28 mouse cellular contexts compared by ENCODE assay signal in genomic region chr1:195114414-195114813, GRCm38 (mm10). TPM values are rescaled to one million over a fixed set of nuclear protein-coding genes. Genes with fewer than 3 reads are reported as not detected.
DNase-seq lines count a peak whose midpoint lies in the region; ATAC-seq and TF ChIP-seq lines count a peak whose summit lies in the region.
"Had no signal": no experiment of that assay in that cellular context is flagged by ENCODE, and none has a peak within 500 bp of the region (broad histone marks: within the 10 kb centered on the region; RNA-seq: fewer than 3 reads in every experiment).

No protein-coding gene starts in this region.

- no peak for TF ChIP-seq CTCF in stomach, postnatal 0 days (IDR thresholded peaks at IDR 0.05; ENCODE audit: low read depth)

- no peak for DNase-seq in stomach, postnatal 0 days (ENCODE audit: low spot score)
- DNase-seq in liver, embryonic 13.5 days: peak; percentile 53
- no peak for DNase-seq in B cell, adult 2 months
- no peak for DNase-seq in thymus, postnatal 14 days
- DNase-seq: adrenal gland, postnatal 14 days; cerebellum, adult 11 months; cerebellum, adult 9-10 months; gastrocnemius, postnatal 25 days; heart, adult 18-20 months; heart, postnatal 36 days; kidney, adult 9 months; kidney, postnatal 10 days; layer of hippocampus, adult 9-11 months; midbrain, embryonic 14.5 days; right cerebral cortex, adult 18-20 months; spleen, adult 18-20 months; thymus, postnatal 25 days had no signal

- H3K4me2 ChIP-seq in stomach, embryonic 14.5 days (replicated peaks; ENCODE audit: low read depth, low read length): no peak overlapping the region
- no peak overlapping the region for H3K4me2 ChIP-seq in stomach, postnatal 0 days (replicated peaks; ENCODE audit: low read depth)
- H3K4me2 ChIP-seq in liver, embryonic 13.5 days: peak overlapping the region; percentile 38
- H3K4me2 ChIP-seq: embryonic facial prominence, embryonic 13.5 days; forebrain, embryonic 13.5 days; heart, embryonic 11.5 days; hindbrain, embryonic 12.5 days; limb, embryonic 15.5 days; lung, embryonic 15.5 days had no signal

- no peaks in the 10 kb centered on the region for H3K27me3 ChIP-seq in stomach, embryonic 14.5 days (ENCODE audit: control insufficient read depth, insufficient read depth, low read length)
- no peaks in the 10 kb centered on the region for H3K27me3 ChIP-seq in stomach, postnatal 0 days (ENCODE audit: control insufficient read depth, insufficient read depth, low read length)
- H3K27me3 ChIP-seq in liver, embryonic 13.5 days: no peaks in the 10 kb centered on the region
- H3K27me3 ChIP-seq: embryonic facial prominence, embryonic 13.5 days; forebrain, embryonic 13.5 days; hindbrain, embryonic 12.5 days; limb, embryonic 15.5 days; lung, embryonic 15.5 days had no signal

- H3K9me3 ChIP-seq in stomach, embryonic 14.5 days (ENCODE audit: control insufficient read depth, low read depth, low read length): no peaks in the 10 kb centered on the region
- H3K9me3 ChIP-seq in stomach, postnatal 0 days (ENCODE audit: control insufficient read depth, low read length): no peaks in the 10 kb centered on the region
- H3K9me3 ChIP-seq in liver, embryonic 13.5 days (replicated peaks): no peaks in the 10 kb centered on the region
- H3K9me3 ChIP-seq: embryonic facial prominence, embryonic 13.5 days; forebrain, embryonic 13.5 days; hindbrain, embryonic 12.5 days; limb, embryonic 10.5 days; limb, embryonic 15.5 days; lung, embryonic 15.5 days had no signal

- no peak overlapping the region for H3K4me3 ChIP-seq in stomach, embryonic 14.5 days (ENCODE audit: low read depth, low read length)
- H3K4me3 ChIP-seq in stomach, postnatal 0 days (ENCODE audit: low read depth, low read length): no peak overlapping the region
- no peak overlapping the region for H3K4me3 ChIP-seq in liver, embryonic 13.5 days (replicated peaks)
- H3K4me3 ChIP-seq: embryonic facial prominence, embryonic 13.5 days; forebrain, embryonic 13.5 days; hindbrain, embryonic 12.5 days; limb, embryonic 10.5 days; limb, embryonic 15.5 days; lung, embryonic 15.5 days had no signal

- peaks cover 25% of the 10 kb centered on the region for H3K36me3 ChIP-seq in stomach, embryonic 14.5 days (ENCODE audit: control insufficient read depth, insufficient read depth, low read length)
- no peaks in the 10 kb centered on the region; the same call in 1 of the 2 replicates for H3K36me3 ChIP-seq in stomach, postnatal 0 days (ENCODE audit: control insufficient read depth, insufficient read depth, low read length)
- peaks cover 68% of the 10 kb centered on the region for H3K36me3 ChIP-seq in liver, embryonic 13.5 days

- H3K9ac ChIP-seq in stomach, embryonic 14.5 days (replicated peaks; ENCODE audit: low read depth, low read length): no peak overlapping the region
- no peak overlapping the region for H3K9ac ChIP-seq in stomach, postnatal 0 days (ENCODE audit: low read length)
- H3K9ac ChIP-seq in liver, embryonic 13.5 days: no peak overlapping the region; the same call in 1 of the 2 replicates
- H3K9ac ChIP-seq: embryonic facial prominence, embryonic 13.5 days; forebrain, embryonic 13.5 days; hindbrain, embryonic 12.5 days; limb, embryonic 15.5 days; lung, embryonic 15.5 days had no signal

- H3K27ac ChIP-seq in stomach, embryonic 14.5 days (ENCODE audit: low read length): no peak overlapping the region
- no peak overlapping the region for H3K27ac ChIP-seq in stomach, postnatal 0 days (replicated peaks)
- H3K27ac ChIP-seq in liver, embryonic 13.5 days: peak overlapping the region; percentile 66
- H3K27ac ChIP-seq: embryonic facial prominence, embryonic 13.5 days; forebrain, embryonic 13.5 days; hindbrain, embryonic 12.5 days; hindbrain, postnatal 0 days; limb, embryonic 10.5 days; limb, embryonic 15.5 days; lung, embryonic 15.5 days had no signal

- no peaks in the 10 kb centered on the region for H3K4me1 ChIP-seq in stomach, embryonic 14.5 days (ENCODE audit: control insufficient read depth, insufficient read depth, low read length)
- H3K4me1 ChIP-seq in stomach, postnatal 0 days (replicated peaks; ENCODE audit: control insufficient read depth, insufficient read depth): no peaks in the 10 kb centered on the region
- H3K4me1 ChIP-seq in liver, embryonic 13.5 days (replicated peaks): peaks cover 28% of the 10 kb centered on the region
- H3K4me1 ChIP-seq: embryonic facial prominence, embryonic 13.5 days; forebrain, embryonic 13.5 days; hindbrain, embryonic 12.5 days; limb, embryonic 10.5 days; limb, embryonic 15.5 days; lung, embryonic 15.5 days had no signal

- no peak for TF ChIP-seq EP300 in stomach, postnatal 0 days (optimal IDR thresholded peaks at IDR 0.05)

- ATAC-seq in stomach, embryonic 14.5 days (ENCODE audit: insufficient number of reproducible peaks, insufficient read depth, low FRiP score, low read depth): peak; percentile 65; the same call in 1 of the 2 replicates
- no peak for ATAC-seq in stomach, postnatal 0 days (ENCODE audit: low FRiP score, low TSS enrichment)
- ATAC-seq in liver, embryonic 13.5 days (ENCODE audit: low read depth): peak; percentile 95
- peak; percentile 42; the same call in 1 of the 2 replicates for ATAC-seq in megakaryocyte progenitor cell, adult 5-6 weeks (replicated peaks; ENCODE audit: poor library complexity)
- ATAC-seq in frontal cortex, adult (ENCODE audit: low TSS enrichment): no peak
- ATAC-seq: forebrain, embryonic 13.5 days; hindbrain, postnatal 0 days had no signal

- WGBS in stomach, embryonic 14.5 days: 95% methylated on average over 1 of the region's 1 CpGs
- WGBS in stomach, postnatal 0 days: 96% methylated on average over 1 of the region's 1 CpGs
- 35% methylated on average over 1 of the region's 1 CpGs for WGBS in liver, embryonic 13.5 days (ENCODE audit: insufficient replicate concordance)

RNA-seq across cellular contexts. Expression of gene Cr1l, which starts 17.0 kb away (rescaled TPM):
- polyA plus RNA-seq in stomach, embryonic 14.5 days (2014; fragmentation: Nextera tagmentation; extraction: Ambion mirVana): 71.6 and 78.2 TPM in 2 replicates
- 73.3 and 74.6 TPM in 2 replicates for polyA plus RNA-seq in stomach, postnatal 0 days (2015; fragmentation: Nextera tagmentation; extraction: Ambion mirVana)
- 78.6 and 82.1 TPM in 2 replicates for polyA plus RNA-seq in liver, embryonic 13.5 days (2015; fragmentation: Nextera tagmentation; extraction: Ambion mirVana)
- 120 and 134 TPM in 2 replicates for total RNA-seq in megakaryocyte progenitor cell, adult 5-6 weeks (2015)
- total RNA-seq in megakaryocyte progenitor cell, adult 5-6 weeks (2017): 101 and 119 TPM in 2 replicates

RNA-seq across cellular contexts. Expression of gene Cd46, which starts 22.4 kb away (rescaled TPM):
- polyA plus RNA-seq in stomach, embryonic 14.5 days (2014; fragmentation: Nextera tagmentation; extraction: Ambion mirVana): 1.9 and 2.2 TPM in 2 replicates
- polyA plus RNA-seq in stomach, postnatal 0 days (2015; fragmentation: Nextera tagmentation; extraction: Ambion mirVana): 0.46 and 0.70 TPM in 2 replicates
- 0.76 and 0.94 TPM in 2 replicates for polyA plus RNA-seq in liver, embryonic 13.5 days (2015; fragmentation: Nextera tagmentation; extraction: Ambion mirVana)
- 1.6 and 1.9 TPM in 2 replicates for total RNA-seq in megakaryocyte progenitor cell, adult 5-6 weeks (2015)
- total RNA-seq in megakaryocyte progenitor cell, adult 5-6 weeks (2017): 0.33 and 0.88 TPM in 2 replicates

Comparison
In these comparisons a context has a peak if more than half of its experiments do, and no peak if none do; other contexts are left out.
1. ATAC-seq: peak in stomach, embryonic 14.5 days (single experiment), liver, embryonic 13.5 days (single experiment) and megakaryocyte progenitor cell, adult 5-6 weeks (single experiment); none in stomach, postnatal 0 days (single experiment) and frontal cortex, adult (single experiment).